Mouse (Mus musculus): ENCODE data around the gene St5. TPM values are rescaled to one million over a fixed set of nuclear protein-coding genes. Genes with fewer than 3 reads are reported as not detected.

St5 gene
- polyA plus RNA-seq, 2 experiments = 45.0 to 56.3 TPM

DNA sequence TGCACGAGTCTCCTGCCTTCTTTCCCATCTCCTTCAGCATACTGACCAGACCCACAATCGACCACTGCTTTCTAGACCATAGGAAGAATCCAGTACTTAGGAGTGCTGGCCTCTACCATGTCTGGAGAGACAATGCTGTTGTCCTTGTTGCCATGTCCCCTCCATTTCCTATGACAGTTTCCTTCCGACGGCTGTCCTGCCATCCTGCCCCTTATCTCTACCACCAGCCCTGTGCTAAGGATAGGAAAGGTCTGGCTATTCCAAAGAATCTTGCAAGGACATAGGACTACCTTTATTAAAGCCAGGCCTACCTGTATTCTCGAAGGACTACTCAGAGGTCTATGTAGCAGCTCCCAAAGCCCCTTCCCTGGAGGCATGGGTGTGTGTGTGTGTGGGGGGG lies 171.9 kb downstream of the St5 start:
- 87% methylated on average over 5 of the region's 5 CpGs for WGBS
- peaks cover 66% of the 10 kb centered on the region for H3K36me3 ChIP-seq (ENCODE audit: control insufficient read depth, insufficient read depth, low read length)

DNA sequence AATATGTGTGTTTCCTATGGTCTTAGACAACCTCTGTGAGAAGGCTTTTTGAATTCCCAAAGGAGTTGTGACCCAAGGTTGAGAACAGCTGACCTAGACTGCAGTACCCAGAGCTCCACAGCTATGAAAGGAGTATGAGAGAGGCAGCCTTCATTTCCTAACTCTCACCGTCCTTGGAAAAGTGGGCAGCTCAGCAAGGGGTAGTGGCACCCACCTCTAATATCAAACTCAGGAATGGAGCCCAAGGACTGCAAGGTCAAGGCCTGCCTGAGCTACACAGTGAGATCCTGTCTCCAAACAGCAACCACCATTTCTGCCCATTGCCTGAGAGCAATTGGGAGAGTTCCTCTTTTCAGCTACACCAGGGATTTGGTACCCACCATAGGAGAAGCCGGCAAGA lies 173.7 kb downstream of the St5 start:
- no peaks in the 10 kb centered on the region for H3K4me1 ChIP-seq (ENCODE audit: control insufficient read depth, insufficient read depth, low read length)
- H3K4me3 ChIP-seq (replicated peaks; ENCODE audit: low read length) = no peak overlapping the region
- no peak overlapping the region for H3K27ac ChIP-seq (replicated peaks; ENCODE audit: low read depth, low read length)
- H3K36me3 ChIP-seq (ENCODE audit: control insufficient read depth, insufficient read depth, low read length) = peaks cover 79% of the 10 kb centered on the region
- no peaks in the 10 kb centered on the region for H3K27me3 ChIP-seq (ENCODE audit: control insufficient read depth, insufficient read depth, low read length)
- H3K9me3 ChIP-seq (ENCODE audit: control insufficient read depth, low read length) = no peaks in the 10 kb centered on the region
- 77% methylated on average over 2 of the region's 2 CpGs for WGBS
- no peak overlapping the region for H3K4me2 ChIP-seq (replicated peaks; ENCODE audit: low read depth, low read length, severe bottlenecking)
- DNase-seq (ENCODE audit: low spot score) (no peak), ATAC-seq (ENCODE audit: low FRiP score, low read depth) (no peak)
- H3K9ac ChIP-seq (ENCODE audit: low read depth, low read length, severe bottlenecking) = no peak overlapping the region
- no peak for TF ChIP-seq POLR2A (IDR thresholded peaks at IDR 0.05; ENCODE audit: borderline replicate concordance, extremely low read depth, insufficient read depth, insufficient read length)

More for the DNA sequence above, 171.9 kb downstream of the St5 start:
- ATAC-seq (ENCODE audit: low FRiP score, low read depth) = no peak
- TF ChIP-seq POLR2A (IDR thresholded peaks at IDR 0.05; ENCODE audit: borderline replicate concordance, extremely low read depth, insufficient read depth, insufficient read length) = no peak
- DNase-seq (ENCODE audit: low spot score) = no peak
- Histone ChIP-seq H3K4me2 (replicated peaks; ENCODE audit: low read depth, low read length, severe bottlenecking) (no peak overlapping the region), H3K27me3 (ENCODE audit: control insufficient read depth, insufficient read depth, low read length) (no peaks in the 10 kb centered on the region), H3K27ac (replicated peaks; ENCODE audit: low read depth, low read length) (no peak overlapping the region), H3K4me1 (ENCODE audit: control insufficient read depth, insufficient read depth, low read length) (peaks cover 2% of the 10 kb centered on the region; the same call in 1 of the 2 replicates), H3K9me3 (ENCODE audit: control insufficient read depth, low read length) (no peaks in the 10 kb centered on the region), H3K4me3 (replicated peaks; ENCODE audit: low read length) (no peak overlapping the region), H3K9ac (ENCODE audit: low read depth, low read length, severe bottlenecking) (no peak overlapping the region)

DNA sequence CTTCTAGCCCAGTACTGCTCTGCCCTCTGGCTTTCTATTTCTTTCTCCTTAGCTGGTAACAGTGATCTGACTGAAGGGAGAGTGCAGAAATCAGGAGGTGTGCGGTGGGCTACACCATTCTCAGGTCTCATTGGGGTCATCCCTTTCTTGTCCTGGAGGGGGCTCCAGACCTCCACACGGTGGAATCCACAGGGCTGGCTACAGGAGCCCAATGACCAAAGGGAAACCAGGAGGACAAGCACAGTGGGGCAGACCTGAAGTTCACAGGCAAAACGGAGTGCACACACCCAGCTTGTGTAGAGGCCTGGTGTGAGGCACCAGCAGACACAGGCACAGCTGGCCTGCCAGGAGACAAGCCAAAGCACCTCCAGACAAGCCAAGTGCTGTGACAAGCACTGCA lies 175.0 kb downstream of the St5 start:
- WGBS = 11% methylated on average over 3 of the region's 3 CpGs
- no peak overlapping the region for H3K9ac ChIP-seq (ENCODE audit: low read depth, low read length, severe bottlenecking)
- ATAC-seq (ENCODE audit: low FRiP score, low read depth) = 0 out of 2 replicates have a peak, but pooled peaks have one; percentile 21
- H3K4me1 ChIP-seq (ENCODE audit: control insufficient read depth, insufficient read depth, low read length) = no peaks in the 10 kb centered on the region
- no peak overlapping the region for H3K27ac ChIP-seq (replicated peaks; ENCODE audit: low read depth, low read length)
- no peak overlapping the region for H3K4me3 ChIP-seq (replicated peaks; ENCODE audit: low read length)
- no peaks in the 10 kb centered on the region for H3K9me3 ChIP-seq (ENCODE audit: control insufficient read depth, low read length)
- peak; percentile 36 for DNase-seq (ENCODE audit: low spot score)
- H3K27me3 ChIP-seq (ENCODE audit: control insufficient read depth, insufficient read depth, low read length) = no peaks in the 10 kb centered on the region
- peaks cover 80% of the 10 kb centered on the region for H3K36me3 ChIP-seq (ENCODE audit: control insufficient read depth, insufficient read depth, low read length)
- H3K4me2 ChIP-seq (replicated peaks; ENCODE audit: low read depth, low read length, severe bottlenecking) = no peak overlapping the region
- TF ChIP-seq POLR2A (IDR thresholded peaks at IDR 0.05; ENCODE audit: borderline replicate concordance, extremely low read depth, insufficient read depth, insufficient read length) = no peak

- no peaks in the 10 kb centered on the region for H3K4me1 ChIP-seq (ENCODE audit: control insufficient read depth, insufficient read depth, low read length)
- H3K27ac ChIP-seq (replicated peaks; ENCODE audit: low read depth, low read length) = no peak overlapping the region
- no peak overlapping the region for H3K9ac ChIP-seq (ENCODE audit: low read depth, low read length, severe bottlenecking)
- 63% methylated on average over 3 of the region's 3 CpGs for WGBS
- H3K4me3 ChIP-seq (replicated peaks; ENCODE audit: low read length) = no peak overlapping the region
- H3K4me2 ChIP-seq (replicated peaks; ENCODE audit: low read depth, low read length, severe bottlenecking) = no peak overlapping the region
- no peak for TF ChIP-seq POLR2A (IDR thresholded peaks at IDR 0.05; ENCODE audit: borderline replicate concordance, extremely low read depth, insufficient read depth, insufficient read length)
- H3K36me3 ChIP-seq (ENCODE audit: control insufficient read depth, insufficient read depth, low read length) = peaks cover 82% of the 10 kb centered on the region
- no peaks in the 10 kb centered on the region for H3K9me3 ChIP-seq (ENCODE audit: control insufficient read depth, low read length)
- H3K27me3 ChIP-seq (ENCODE audit: control insufficient read depth, insufficient read depth, low read length) = no peaks in the 10 kb centered on the region
- ATAC-seq (ENCODE audit: low FRiP score, low read depth) = no peak
- no peak for DNase-seq (ENCODE audit: low spot score)
These were observed 175.9 kb downstream of the St5 start for GRCm38 (mm10) chr7:109527536-109527935.

GRCm38 (mm10) chr7:109525740-109526663 lies 177.4 kb downstream of the St5 start:
- peaks cover 4% of the 10 kb centered on the region for H3K4me1 ChIP-seq (ENCODE audit: control insufficient read depth, insufficient read depth, low read length)
- WGBS = 62% methylated on average over 16 of the region's 16 CpGs
- no peak overlapping the region for H3K4me2 ChIP-seq (replicated peaks; ENCODE audit: low read depth, low read length, severe bottlenecking)
- no peak overlapping the region for H3K9ac ChIP-seq (ENCODE audit: low read depth, low read length, severe bottlenecking)
- H3K4me3 ChIP-seq (replicated peaks; ENCODE audit: low read length) = no peak overlapping the region
- no peak for TF ChIP-seq POLR2A (IDR thresholded peaks at IDR 0.05; ENCODE audit: borderline replicate concordance, extremely low read depth, insufficient read depth, insufficient read length)
- no peaks in the 10 kb centered on the region for H3K9me3 ChIP-seq (ENCODE audit: control insufficient read depth, low read length)
- no peaks in the 10 kb centered on the region for H3K27me3 ChIP-seq (ENCODE audit: control insufficient read depth, insufficient read depth, low read length)
- peaks cover 82% of the 10 kb centered on the region for H3K36me3 ChIP-seq (ENCODE audit: control insufficient read depth, insufficient read depth, low read length)
- DNase-seq (ENCODE audit: low spot score) (no peak), ATAC-seq (ENCODE audit: low FRiP score, low read depth) (no peak)
- H3K27ac ChIP-seq (replicated peaks; ENCODE audit: low read depth, low read length) = no peak overlapping the region

Measured in limb, embryonic 14.5 days (tissue).